Mouse (Mus musculus) ES-E14 (cell line): Measurements from ENCODE around the gene Mpzl3. TPM values are rescaled to one million over a fixed set of nuclear protein-coding genes. Genes with fewer than 3 reads are reported as not detected.

Source experiments
- DNase-seq: peaks from one replicate; pipeline ENCODE4 v3.0.0-alpha.2; 2013; ENCODE audit warnings: low read depth, low spot score
- H3K27ac ChIP-seq: 2 replicates; pipeline ENCODE4 v1.5.1; 2012; ENCODE audit warnings: low read depth, mild to moderate bottlenecking, low read length, moderate library complexity, mixed read lengths; ENCODE audit not compliant: poor library complexity, insufficient read depth, severe bottlenecking
- H3K36me3 ChIP-seq: 2 replicates; pipeline ENCODE4 v1.6.1; 2012; ENCODE audit warnings: mild to moderate bottlenecking, low read length, moderate library complexity, mixed read lengths; ENCODE audit not compliant: control insufficient read depth, poor library complexity, insufficient read depth, severe bottlenecking
- H3K4me1 ChIP-seq, 2 experiments: fragments of 150-350 bp in 1 of 2; sonication (generic) in 1 of 2; 2 replicates each; pipeline ENCODE4 v1.6.1; 2012; ENCODE audit warnings: low read length in 2 of 2, mild to moderate bottlenecking in 1 of 2, mixed read lengths in 1 of 2; ENCODE audit not compliant: control insufficient read depth in 2 of 2, insufficient read depth in 2 of 2, poor library complexity in 1 of 2
- H3K4me3 ChIP-seq, 2 experiments: fragments of 150-350 bp in 1 of 2; sonication (generic) in 1 of 2; 2 replicates each; pipeline ENCODE4 v1.5.1; 2012; ENCODE audit warnings: low read length in 2 of 2, low read depth in 1 of 2, mild to moderate bottlenecking in 1 of 2, mixed read lengths in 1 of 2; ENCODE audit not compliant: insufficient read depth in 1 of 2, poor library complexity in 1 of 2, severe bottlenecking in 1 of 2
- H3K9ac ChIP-seq: 2 replicates; pipeline ENCODE4 v1.6.1; 2012; ENCODE audit warnings: low read depth, mild to moderate bottlenecking, low read length, mixed read lengths; ENCODE audit not compliant: poor library complexity, insufficient read depth, severe bottlenecking
- H3K9me3 ChIP-seq: fragments of 150-350 bp; sonication (generic); 2 replicates; pipeline ENCODE4 v1.6.1; 2012; ENCODE audit warnings: low read depth, mild to moderate bottlenecking, low read length; ENCODE audit not compliant: control insufficient read depth, insufficient read depth
- CHD2 ChIP-seq: IDR thresholded peaks from 2 replicates; pipeline ENCODE4 v1.6.1; 2014; ENCODE audit warnings: mild to moderate bottlenecking, low read depth, low read length, inconsistent platforms
- HCFC1 ChIP-seq: IDR thresholded peaks from 2 replicates; pipeline ENCODE4 v1.6.1; 2012; ENCODE audit warnings: low read length, inconsistent platforms, borderline replicate concordance; ENCODE audit not compliant: insufficient read depth
- MAFK ChIP-seq: IDR thresholded peaks from 2 replicates; pipeline ENCODE4 v1.6.1; 2014; ENCODE audit warnings: mild to moderate bottlenecking, low read depth, low read length, inconsistent platforms; ENCODE audit not compliant: insufficient read depth
- ZC3H11A ChIP-seq: IDR thresholded peaks from 2 replicates; pipeline ENCODE4 v1.6.1; 2012; ENCODE audit warnings: low read depth, mild to moderate bottlenecking, inconsistent platforms, low read length, borderline replicate concordance
- ZNF384 ChIP-seq: IDR thresholded peaks from 2 replicates; pipeline ENCODE4 v1.6.1; 2012; ENCODE audit warnings: low read depth, low read length, inconsistent platforms
- in situ Hi-C, 2 experiments: fragments of 600-800 bp; cut with MboI; formaldehyde crosslinking; loops; one replicate each; pipeline ENCODE4 v1.15.1; 2025; ENCODE audit warnings: low sequenced_read_pairs in 2 of 2, inconsistent platforms in 1 of 2; ENCODE audit not compliant: unreplicated experiment in 2 of 2
- total RNA-seq: library from RNA; depleted of rRNA; stranded (reverse); fragments of 300-350 nt; gene quantifications from 2 replicates; pipeline ENCODE4 v1.2.3, GENCODE M21; 2012

Gene Mpzl3
- total RNA-seq, 1 experiment, result 5.0 TPM

GRCm38 (mm10) chr9:45041131-45041838 is 13.7 kb upstream of the Mpzl3 start:
- in situ Hi-C loops, result no loop called here
- no peak overlapping the region for H3K4me3 ChIP-seq
- H3K9ac ChIP-seq, result no peak overlapping the region
- H3K27ac ChIP-seq, result no peak overlapping the region
- DNase-seq, result peak; percentile 40
- no peaks in the 10 kb centered on the region for H3K9me3 ChIP-seq
- TF ChIP-seq MAFK (no peak), HCFC1 (no peak), CHD2 (no peak), ZNF384 (no peak), ZC3H11A (no peak)
- H3K36me3 ChIP-seq, result peaks cover 6% of the 10 kb centered on the region; the same call in 1 of the 2 replicates
- H3K4me1 ChIP-seq, result peaks cover 0 to 13% of the 10 kb centered on the region in 2 experiments; a peak in 2 of 4 replicates

GRCm38 (mm10) chr9:45042056-45042720 is 12.8 kb upstream of the Mpzl3 start:
- Histone ChIP-seq H3K4me3 (peak overlapping the region; percentile 56 to 63), H3K36me3 (peaks cover 6% of the 10 kb centered on the region; the same call in 1 of the 2 replicates), H3K27ac (no peak overlapping the region), H3K4me1 (peaks cover 0 to 15% of the 10 kb centered on the region in 2 experiments; a peak in 2 of 4 replicates), H3K9ac (peak overlapping the region; percentile 57), H3K9me3 (no peaks in the 10 kb centered on the region)
- DNase-seq, result peak; percentile 68
- in situ Hi-C loops, result no loop called here
- TF ChIP-seq HCFC1, result no peak
- TF ChIP-seq ZNF384, result no peak
- TF ChIP-seq CHD2, result no peak
- TF ChIP-seq MAFK, result no peak
- no peak for TF ChIP-seq ZC3H11A

GRCm38 (mm10) chr9:45042947-45043346 is 12.0 kb upstream of the Mpzl3 start:
- in situ Hi-C loops, result no loop called here
- Histone ChIP-seq H3K27ac (no peak overlapping the region), H3K4me1 (peaks cover 0 to 15% of the 10 kb centered on the region in 2 experiments; a peak in 2 of 4 replicates), H3K9me3 (no peaks in the 10 kb centered on the region), H3K9ac (peak overlapping the region; percentile 57), H3K36me3 (peaks cover 6% of the 10 kb centered on the region; the same call in 1 of the 2 replicates), H3K4me3 (peak overlapping the region; percentile 56 to 63)
- no peak for DNase-seq
- TF ChIP-seq MAFK, result no peak
- no peak for TF ChIP-seq ZNF384
- TF ChIP-seq HCFC1, result no peak
- no peak for TF ChIP-seq CHD2
- TF ChIP-seq ZC3H11A, result no peak

- Histone ChIP-seq H3K4me3 (no peak overlapping the region), H3K9ac (no peak overlapping the region; the same call in 1 of the 2 replicates), H3K27ac (no peak overlapping the region), H3K4me1 (peaks cover 0 to 6% of the 10 kb centered on the region in 2 experiments; a peak in 1 of 4 replicates), H3K36me3 (peaks cover 8% of the 10 kb centered on the region; the same call in 1 of the 2 replicates), H3K9me3 (no peaks in the 10 kb centered on the region)
- no peak for TF ChIP-seq CHD2
- no peak for TF ChIP-seq ZNF384
- TF ChIP-seq MAFK, result no peak
- no peak for TF ChIP-seq ZC3H11A
- TF ChIP-seq HCFC1, result no peak
- in situ Hi-C loops, result no loop called here
- no peak for DNase-seq
Measured at GRCm38 (mm10) chr9:45046973-45047372, 8.0 kb upstream of the Mpzl3 start.
